Mouse (Mus musculus): ENCODE measurements at regions not wholly inside any gene's neighbourhood (a gene's known extent, or its start where the extent isn't known, plus 50 kb on each side); places are given as distances from the start of the nearest gene placed in this dataset.
A peak's percentile ranks its signal among the peaks of the same experiment; 100 is the strongest.

- H3K36me3 ChIP-seq (ENCODE audit: control insufficient read depth, insufficient read depth, low read length), result no peaks in the 10 kb centered on the region
- no peak overlapping the region for H3K9ac ChIP-seq (ENCODE audit: low read depth, low read length)
- no peaks in the 10 kb centered on the region for H3K9me3 ChIP-seq (ENCODE audit: control insufficient read depth, low read length)
- H3K4me2 ChIP-seq (ENCODE audit: low read depth, low read length), result no peak overlapping the region
- H3K27ac ChIP-seq (ENCODE audit: low read length), result no peak overlapping the region
- no peaks in the 10 kb centered on the region for H3K27me3 ChIP-seq (replicated peaks; ENCODE audit: control insufficient read depth, insufficient read depth, low read length)
- H3K4me1 ChIP-seq (ENCODE audit: control insufficient read depth, insufficient read depth, low read length), result no peaks in the 10 kb centered on the region
- no peak overlapping the region for H3K4me3 ChIP-seq (ENCODE audit: low read length)
- 84% methylated on average over 3 of the region's 3 CpGs for WGBS
- ATAC-seq, result no peak
Measured at GRCm38 (mm10) chrX:133505683-133506082, 183.1 kb downstream of the Pcdh19 start.

GRCm38 (mm10) chrX:133461867-133462266 lies 226.9 kb downstream of the Pcdh19 start:
- WGBS, result 67% methylated on average over 1 of the region's 1 CpGs
- H3K9ac ChIP-seq (ENCODE audit: low read depth, low read length), result no peak overlapping the region
- H3K36me3 ChIP-seq (ENCODE audit: control insufficient read depth, insufficient read depth, low read length), result no peaks in the 10 kb centered on the region
- no peaks in the 10 kb centered on the region for H3K4me1 ChIP-seq (ENCODE audit: control insufficient read depth, insufficient read depth, low read length)
- no peak overlapping the region for H3K27ac ChIP-seq (ENCODE audit: low read length)
- peak; percentile 48; the same call in 1 of the 2 replicates for ATAC-seq
- no peak overlapping the region for H3K4me2 ChIP-seq (ENCODE audit: low read depth, low read length)
- H3K4me3 ChIP-seq (ENCODE audit: low read length), result no peak overlapping the region
- H3K9me3 ChIP-seq (ENCODE audit: control insufficient read depth, low read length), result no peaks in the 10 kb centered on the region
- no peaks in the 10 kb centered on the region for H3K27me3 ChIP-seq (replicated peaks; ENCODE audit: control insufficient read depth, insufficient read depth, low read length)

- Histone ChIP-seq H3K9me3 (ENCODE audit: control insufficient read depth, low read length) (no peaks in the 10 kb centered on the region), H3K4me1 (ENCODE audit: control insufficient read depth, insufficient read depth, low read length) (no peaks in the 10 kb centered on the region), H3K27me3 (replicated peaks; ENCODE audit: control insufficient read depth, insufficient read depth, low read length) (no peaks in the 10 kb centered on the region), H3K9ac (ENCODE audit: low read depth, low read length) (no peak overlapping the region), H3K27ac (ENCODE audit: low read length) (no peak overlapping the region), H3K4me2 (ENCODE audit: low read depth, low read length) (no peak overlapping the region), H3K4me3 (ENCODE audit: low read length) (no peak overlapping the region), H3K36me3 (ENCODE audit: control insufficient read depth, insufficient read depth, low read length) (no peaks in the 10 kb centered on the region)
- ATAC-seq, result no peak
Measured at GRCm38 (mm10) chrX:133447417-133447816, 241.4 kb downstream of the Pcdh19 start.

- H3K9me3 ChIP-seq (ENCODE audit: control insufficient read depth, low read length), result no peaks in the 10 kb centered on the region
- H3K9ac ChIP-seq (ENCODE audit: low read depth, low read length), result no peak overlapping the region
- no peaks in the 10 kb centered on the region for H3K36me3 ChIP-seq (ENCODE audit: control insufficient read depth, insufficient read depth, low read length)
- no peaks in the 10 kb centered on the region for H3K27me3 ChIP-seq (replicated peaks; ENCODE audit: control insufficient read depth, insufficient read depth, low read length)
- no peaks in the 10 kb centered on the region for H3K4me1 ChIP-seq (ENCODE audit: control insufficient read depth, insufficient read depth, low read length)
- H3K4me3 ChIP-seq (ENCODE audit: low read length), result no peak overlapping the region
- ATAC-seq, result no peak
- 86% methylated on average over 3 of the region's 3 CpGs for WGBS
- no peak overlapping the region for H3K4me2 ChIP-seq (ENCODE audit: low read depth, low read length)
- no peak overlapping the region for H3K27ac ChIP-seq (ENCODE audit: low read length)
Measured at GRCm38 (mm10) chrX:133402446-133402845, 286.3 kb downstream of the Pcdh19 start.

- Histone ChIP-seq H3K27ac (ENCODE audit: low read length) (no peak overlapping the region), H3K4me3 (ENCODE audit: low read length) (no peak overlapping the region)
- ATAC-seq, result no peak
Measured at GRCm38 (mm10) chrX:133387791-133388190, 301.0 kb downstream of the Pcdh19 start.

DNA sequence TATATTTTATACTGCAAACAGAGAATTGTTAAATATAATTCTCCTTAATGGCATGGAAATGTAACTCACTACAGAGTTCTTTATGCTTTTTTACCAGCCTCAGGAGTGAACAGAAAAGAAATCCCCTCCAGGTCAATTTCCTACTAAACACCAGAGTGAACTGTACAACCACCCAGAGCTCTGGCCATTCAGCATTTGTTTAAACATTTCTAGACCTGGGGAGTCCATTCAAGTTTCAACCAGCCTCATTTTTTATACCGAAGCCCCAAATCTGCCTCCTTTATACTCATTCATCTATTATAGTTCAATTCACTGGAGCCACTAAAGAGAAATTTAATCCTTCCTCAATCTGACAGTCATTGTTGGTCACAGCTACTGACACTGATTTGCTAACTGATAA lies 314.8 kb downstream of the Pcdh19 start:
- Histone ChIP-seq H3K27me3 (replicated peaks; ENCODE audit: control insufficient read depth, insufficient read depth, low read length) (no peaks in the 10 kb centered on the region), H3K27ac (ENCODE audit: low read length) (no peak overlapping the region), H3K4me3 (ENCODE audit: low read length) (no peak overlapping the region), H3K9ac (ENCODE audit: low read depth, low read length) (no peak overlapping the region), H3K4me2 (ENCODE audit: low read depth, low read length) (no peak overlapping the region), H3K36me3 (ENCODE audit: control insufficient read depth, insufficient read depth, low read length) (no peaks in the 10 kb centered on the region), H3K9me3 (ENCODE audit: control insufficient read depth, low read length) (no peaks in the 10 kb centered on the region), H3K4me1 (ENCODE audit: control insufficient read depth, insufficient read depth, low read length) (no peaks in the 10 kb centered on the region)
- ATAC-seq, result no peak
- 91% methylated on average over 1 of the region's 1 CpGs for WGBS

More at GRCm38 (mm10) chrX:133387791-133388190, 301.0 kb downstream of the Pcdh19 start:
- Histone ChIP-seq H3K4me2 (ENCODE audit: low read depth, low read length) (no peak overlapping the region), H3K9ac (ENCODE audit: low read depth, low read length) (no peak overlapping the region), H3K9me3 (ENCODE audit: control insufficient read depth, low read length) (no peaks in the 10 kb centered on the region), H3K27me3 (replicated peaks; ENCODE audit: control insufficient read depth, insufficient read depth, low read length) (no peaks in the 10 kb centered on the region), H3K36me3 (ENCODE audit: control insufficient read depth, insufficient read depth, low read length) (no peaks in the 10 kb centered on the region), H3K4me1 (ENCODE audit: control insufficient read depth, insufficient read depth, low read length) (no peaks in the 10 kb centered on the region)

- no peaks in the 10 kb centered on the region for H3K27me3 ChIP-seq (replicated peaks; ENCODE audit: control insufficient read depth, insufficient read depth, low read length)
- ATAC-seq, result no peak
- H3K4me2 ChIP-seq (ENCODE audit: low read depth, low read length), result no peak overlapping the region
- H3K4me1 ChIP-seq (ENCODE audit: control insufficient read depth, insufficient read depth, low read length), result no peaks in the 10 kb centered on the region
- no peak overlapping the region for H3K27ac ChIP-seq (ENCODE audit: low read length)
- no peaks in the 10 kb centered on the region for H3K36me3 ChIP-seq (ENCODE audit: control insufficient read depth, insufficient read depth, low read length)
- WGBS, result 67% methylated on average over 2 of the region's 2 CpGs
- H3K9ac ChIP-seq (ENCODE audit: low read depth, low read length), result no peak overlapping the region
- no peak overlapping the region for H3K4me3 ChIP-seq (ENCODE audit: low read length)
- H3K9me3 ChIP-seq (ENCODE audit: control insufficient read depth, low read length), result no peaks in the 10 kb centered on the region
Measured at GRCm38 (mm10) chrX:133373047-133373446, 315.7 kb downstream of the Pcdh19 start.

DNA sequence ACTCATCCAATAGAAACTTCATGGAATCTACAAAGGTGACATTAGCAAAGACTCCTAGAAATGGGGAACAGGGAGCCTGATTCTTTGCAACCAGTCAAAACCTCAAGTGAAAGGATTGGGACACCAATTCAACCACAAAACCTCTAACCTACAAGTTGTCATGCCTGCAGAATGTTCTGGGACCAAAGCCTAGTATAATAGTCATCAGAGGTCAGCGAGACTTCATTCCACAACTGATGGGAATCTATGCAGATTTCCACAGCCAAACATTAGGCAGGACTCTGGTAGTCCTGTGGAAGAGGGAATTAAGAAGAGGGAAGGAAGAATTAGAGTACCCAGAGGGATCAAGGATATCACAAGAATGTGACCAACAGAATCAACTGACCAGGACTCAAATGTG lies 316.4 kb downstream of the Pcdh19 start:
- Histone ChIP-seq H3K27ac (ENCODE audit: low read length) (no peak overlapping the region), H3K4me2 (ENCODE audit: low read depth, low read length) (no peak overlapping the region), H3K36me3 (ENCODE audit: control insufficient read depth, insufficient read depth, low read length) (no peaks in the 10 kb centered on the region), H3K4me1 (ENCODE audit: control insufficient read depth, insufficient read depth, low read length) (no peaks in the 10 kb centered on the region), H3K9ac (ENCODE audit: low read depth, low read length) (no peak overlapping the region), H3K9me3 (ENCODE audit: control insufficient read depth, low read length) (no peaks in the 10 kb centered on the region), H3K4me3 (ENCODE audit: low read length) (no peak overlapping the region), H3K27me3 (replicated peaks; ENCODE audit: control insufficient read depth, insufficient read depth, low read length) (no peaks in the 10 kb centered on the region)
- no peak for ATAC-seq
- 67% methylated on average over 1 of the region's 1 CpGs for WGBS

DNA sequence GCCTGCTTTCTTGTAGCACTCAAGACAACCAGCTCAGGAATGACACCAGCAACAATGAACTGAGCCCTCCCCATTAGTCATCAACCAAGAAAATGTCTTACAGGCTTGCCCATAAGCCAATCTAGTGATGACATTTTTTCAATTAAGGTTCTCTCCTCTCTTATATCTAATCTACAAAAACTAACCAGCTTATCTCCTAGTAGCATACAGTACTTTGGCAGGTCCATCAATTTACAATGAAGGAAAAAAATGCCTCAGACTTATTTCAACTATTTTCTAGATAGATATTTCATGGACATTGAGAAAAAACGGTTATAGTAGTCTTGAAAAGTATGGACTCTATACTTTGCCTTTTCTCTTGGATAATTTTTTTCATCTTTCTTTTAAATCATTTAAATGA lies 328.0 kb downstream of the Pcdh19 start:
- WGBS, result 78% methylated on average over 1 of the region's 1 CpGs
- no peak overlapping the region for H3K9ac ChIP-seq (ENCODE audit: low read depth, low read length)

More for the DNA sequence above, 328.0 kb downstream of the Pcdh19 start:
- ATAC-seq, result no peak
- Histone ChIP-seq H3K36me3 (ENCODE audit: control insufficient read depth, insufficient read depth, low read length) (no peaks in the 10 kb centered on the region), H3K4me1 (ENCODE audit: control insufficient read depth, insufficient read depth, low read length) (no peaks in the 10 kb centered on the region), H3K9me3 (ENCODE audit: control insufficient read depth, low read length) (no peaks in the 10 kb centered on the region), H3K27ac (ENCODE audit: low read length) (no peak overlapping the region), H3K4me2 (ENCODE audit: low read depth, low read length) (no peak overlapping the region), H3K27me3 (replicated peaks; ENCODE audit: control insufficient read depth, insufficient read depth, low read length) (no peaks in the 10 kb centered on the region), H3K4me3 (ENCODE audit: low read length) (no peak overlapping the region)
